Mouse (Mus musculus) kidney, postnatal 4 days (tissue): ENCODE data around the gene Vps36.
A peak's percentile ranks its signal among the peaks of the same experiment; 100 is the strongest.

Source experiments
- DNase-seq, 2 experiments: peaks; one replicate each; pipeline ENCODE4 v3.0.0; 2021; ENCODE audit warnings: mixed read lengths in 2 of 2

Gene Vps36

DNA sequence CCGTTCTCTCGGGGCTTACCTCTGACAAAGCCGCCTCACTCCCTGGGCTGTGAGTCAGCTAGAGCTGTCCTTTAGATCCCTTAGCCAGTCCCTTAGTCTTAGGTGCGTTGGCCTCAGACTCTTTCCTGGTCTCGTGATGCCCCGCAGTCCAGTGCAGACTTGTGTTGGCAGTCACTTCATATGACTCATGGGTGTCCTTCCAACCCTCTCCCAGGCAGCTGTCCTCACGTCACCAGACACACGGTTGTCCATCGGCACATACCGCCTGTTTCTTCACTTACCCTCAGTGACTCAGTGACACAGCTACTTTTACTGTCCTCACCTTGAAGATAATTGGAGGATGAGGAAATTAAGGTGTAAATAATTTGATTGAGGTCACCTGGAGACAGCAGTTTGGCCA is 22.2 kb downstream of the Vps36 start:
- no peak for DNase-seq

- DNase-seq: peak in 1 of 2 experiments; percentile 5
Measured at GRCm38 (mm10) chr8:22226361-22226760, 33.8 kb downstream of the Vps36 start.

DNA sequence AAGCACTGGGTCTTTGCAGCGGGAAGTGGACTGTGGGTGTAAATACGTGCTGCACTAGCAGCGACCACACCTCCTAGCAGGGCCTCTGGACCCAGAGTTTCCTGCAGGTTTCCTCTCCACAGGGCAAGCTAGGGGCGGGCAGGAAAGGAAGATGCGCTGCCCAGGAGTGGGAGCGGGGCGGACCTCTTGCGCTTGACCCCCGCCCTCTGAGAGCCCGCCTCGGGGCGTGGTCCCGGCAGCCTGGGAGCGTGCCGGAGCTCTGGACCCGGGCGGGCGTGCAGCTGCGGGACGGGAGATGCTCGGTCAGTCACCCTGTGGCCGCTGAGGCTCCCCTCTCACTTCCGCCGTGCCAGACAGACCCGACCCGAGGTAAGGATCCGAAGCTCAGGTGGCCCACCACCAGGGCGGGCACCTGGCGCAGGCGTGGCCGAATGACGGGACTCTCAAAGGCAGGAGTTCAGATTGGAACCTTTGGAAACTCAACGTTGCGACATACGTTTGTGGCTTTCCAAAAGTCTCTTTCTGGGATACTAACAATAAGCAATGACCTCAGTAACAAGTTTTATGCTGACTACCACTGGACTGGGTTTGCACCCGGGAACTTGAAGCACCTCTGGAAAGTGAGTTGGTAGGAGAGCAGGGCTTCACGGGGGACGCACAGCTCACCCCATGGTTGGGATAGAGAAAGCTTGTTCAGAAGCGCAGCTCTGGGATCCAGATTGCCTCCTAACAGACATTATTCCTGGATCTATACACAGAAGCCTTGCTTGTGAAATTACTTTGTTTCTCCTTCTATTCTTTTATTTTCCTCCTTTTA is 34.7 kb downstream of the Vps36 start, which contains the start of gene Thsd1:
TSS of gene Thsd1 (plus strand) at position 253 of the 817 bp plus-strand sequence.
- peak; percentile 78 to 86 for DNase-seq

GRCm38 (mm10) chr8:22228621-22229020 is 36.0 kb downstream of the Vps36 start:
- peak in 1 of 2 experiments; percentile 18 for DNase-seq

DNA sequence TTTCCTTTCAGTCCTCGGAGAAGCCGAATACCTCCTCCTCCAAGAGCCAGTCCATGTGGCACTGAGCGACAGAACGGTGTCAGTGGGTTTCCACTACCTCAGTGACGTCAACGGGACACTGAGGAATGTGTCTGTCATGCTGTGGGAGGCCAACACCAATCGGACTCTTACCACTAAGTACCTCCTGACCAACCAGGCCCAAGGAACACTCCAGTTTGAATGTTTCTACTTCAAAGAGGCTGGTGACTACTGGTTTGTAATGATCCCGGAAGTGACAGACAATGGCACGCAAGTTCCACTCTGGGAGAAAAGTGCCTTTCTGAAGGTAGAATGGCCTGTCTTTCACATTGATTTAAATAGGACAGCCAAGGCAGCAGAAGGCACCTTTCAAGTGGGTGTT is 50.4 kb downstream of the Vps36 start:
- DNase-seq: no peak

GRCm38 (mm10) chr8:22245663-22246062 is 53.1 kb downstream of the Vps36 start:
- no peak for DNase-seq

GRCm38 (mm10) chr8:22247956-22248355 is 55.3 kb downstream of the Vps36 start:
- DNase-seq: no peak

GRCm38 (mm10) chr8:22249080-22249479 is 56.5 kb downstream of the Vps36 start:
- DNase-seq: no peak

DNA sequence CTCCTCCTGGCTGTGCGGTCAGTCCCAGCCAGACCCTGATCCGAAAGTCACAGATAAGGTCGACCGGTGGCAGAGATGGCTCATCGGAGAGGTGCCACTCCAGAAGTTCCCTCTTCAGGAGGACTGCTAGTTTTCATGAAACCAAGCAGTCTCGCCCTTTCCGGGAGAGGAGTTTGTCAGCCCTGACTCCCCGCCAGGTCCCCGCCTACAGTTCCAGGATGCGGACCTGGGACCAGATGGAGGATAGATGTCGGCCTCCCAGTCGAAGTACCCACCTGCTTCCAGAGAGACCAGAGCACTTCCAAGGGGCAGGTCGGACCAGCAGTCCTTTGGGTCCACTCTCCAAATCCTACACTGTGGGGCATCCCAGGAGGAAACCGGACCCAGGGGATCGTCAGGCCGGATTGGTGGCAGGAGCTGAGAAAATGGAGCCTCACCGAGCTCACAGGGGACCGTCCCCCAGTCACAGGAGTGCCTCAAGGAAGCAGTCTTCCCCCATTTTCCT is 66.4 kb downstream of the Vps36 start:
- peak in 1 of 2 experiments; percentile 5 for DNase-seq

- no peak for DNase-seq
Measured at GRCm38 (mm10) chr8:22259531-22259930, 66.9 kb downstream of the Vps36 start.

- peak; percentile 34 to 45 for DNase-seq
Measured at GRCm38 (mm10) chr8:22260091-22260722, 67.6 kb downstream of the Vps36 start.

DNA sequence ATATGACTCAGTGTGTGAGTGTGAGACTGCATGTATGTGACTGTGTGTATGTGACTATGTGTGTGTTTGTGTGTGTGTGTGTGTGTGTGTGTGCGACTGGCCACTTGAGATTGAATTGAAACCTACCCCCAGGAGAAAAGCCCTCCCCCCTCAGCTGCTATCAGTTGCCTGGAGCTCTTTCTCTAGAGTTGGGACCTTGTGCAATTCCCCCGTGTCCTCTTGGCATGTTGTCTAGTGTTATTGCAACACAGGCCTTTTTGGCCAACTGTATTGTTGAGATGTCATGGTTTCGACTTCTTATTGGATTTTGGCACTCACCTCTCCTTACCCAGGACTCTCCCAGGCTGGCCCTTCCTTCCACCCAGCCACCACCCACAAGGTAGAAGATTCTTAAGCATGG is 69.7 kb downstream of the Vps36 start:
- no peak for DNase-seq

GRCm38 (mm10) chr8:22264292-22264691 is 71.7 kb downstream of the Vps36 start:
- DNase-seq: no peak

GRCm38 (mm10) chr8:22264787-22265186 is 72.2 kb downstream of the Vps36 start:
- DNase-seq: peak in 1 of 2 experiments; percentile 17

GRCm38 (mm10) chr8:22265194-22265593 is 72.6 kb downstream of the Vps36 start:
- no peak for DNase-seq

DNA sequence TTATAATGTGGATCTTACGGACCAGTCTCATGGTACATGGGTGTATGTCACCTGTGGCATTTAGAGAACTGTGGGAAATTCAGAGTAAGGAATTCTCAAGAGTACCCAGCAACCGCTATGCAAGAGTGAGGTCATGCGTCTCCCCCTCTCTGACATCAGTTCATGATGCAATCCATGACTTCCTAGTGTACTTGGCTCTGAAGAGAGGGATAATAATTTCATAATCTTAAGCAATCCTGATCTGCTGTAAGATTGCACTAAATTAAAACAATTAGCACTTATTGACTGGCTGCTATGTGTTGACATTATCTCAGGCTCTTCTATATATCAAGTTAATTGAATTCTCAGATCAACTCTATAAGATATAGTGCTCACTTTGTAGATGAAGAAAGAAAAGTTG is 74.2 kb downstream of the Vps36 start:
- no peak for DNase-seq
